Mouse (Mus musculus): Measurements from ENCODE around the gene Lhfpl5. TPM values are rescaled to one million over a fixed set of nuclear protein-coding genes. Genes with fewer than 3 reads are reported as not detected.
"Not testable (repeated sequence)": the region's sequence is repeated elsewhere in the genome, so short reads cannot be mapped to it uniquely, and the experiment has no call there.

The Lhfpl5 gene
- polyA plus RNA-seq, 1 experiment: 0.04 TPM

DNA sequence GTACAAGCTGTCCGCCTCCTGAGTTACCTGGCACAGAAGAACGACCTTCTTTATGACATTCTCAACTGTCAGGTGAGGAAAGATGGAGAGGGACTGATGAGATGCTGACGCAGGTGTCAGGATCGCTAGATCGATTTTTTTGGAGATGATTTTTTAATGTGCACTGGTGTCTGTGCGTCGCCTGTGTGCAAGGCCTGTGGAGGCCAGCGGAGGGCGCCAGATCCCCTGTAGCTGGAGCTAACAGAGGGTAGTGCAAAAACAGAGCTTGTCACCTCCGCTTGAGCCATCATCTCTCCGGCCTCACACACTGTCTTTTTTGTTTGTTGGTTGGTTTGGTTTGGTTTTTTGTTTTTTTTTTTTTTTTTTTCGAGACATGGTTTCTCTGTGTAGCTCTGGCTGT, 37.6 kb upstream of the Lhfpl5 start:
- Histone ChIP-seq H3K36me3 (ENCODE audit: control insufficient read depth, insufficient read depth) (no peaks in the 10 kb centered on the region), H3ac (ENCODE audit: control insufficient read depth, insufficient read length) (no peak overlapping the region)

DNA sequence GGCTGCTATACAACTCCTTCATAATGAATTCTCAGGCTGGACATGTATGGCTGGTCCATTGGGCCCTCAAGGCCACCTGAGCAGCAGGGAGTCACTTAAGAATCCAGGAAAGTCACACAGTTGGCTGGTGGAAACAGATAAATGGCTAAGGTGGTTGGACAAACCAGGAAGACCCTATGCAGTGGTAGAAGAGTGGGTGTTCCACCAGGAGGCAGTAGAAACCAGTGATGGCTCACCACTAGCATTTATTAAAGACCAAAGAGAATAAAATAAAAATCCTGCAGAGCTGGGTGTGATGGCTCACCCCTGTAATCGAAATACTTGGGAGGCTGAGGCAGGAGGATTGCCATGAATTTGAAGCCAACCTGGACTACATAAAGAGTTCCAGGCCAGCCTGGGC, 28.5 kb upstream of the Lhfpl5 start:
- peaks cover 26% of the 10 kb centered on the region for H3K27me3 ChIP-seq (ENCODE audit: control insufficient read depth, insufficient read depth, insufficient read length)
- H3K36me3 ChIP-seq (ENCODE audit: control insufficient read depth, insufficient read depth): no peaks in the 10 kb centered on the region
- no peak overlapping the region for H3ac ChIP-seq (ENCODE audit: control insufficient read depth, insufficient read length)
- H3K79me2 ChIP-seq (ENCODE audit: control insufficient read depth, insufficient read depth): no peaks in the 10 kb centered on the region
- H3K4me3 ChIP-seq: no peak overlapping the region
- no peak overlapping the region for H3K4me2 ChIP-seq (ENCODE audit: low read depth)
- no peak for TF ChIP-seq E2F4 (IDR thresholded peaks at IDR 0.05; ENCODE audit: insufficient read depth)
- no peak for TF ChIP-seq POLR2A (IDR thresholded peaks at IDR 0.05; ENCODE audit: insufficient read length, low read depth)

More for the DNA sequence above, 37.6 kb upstream of the Lhfpl5 start:
- no peak overlapping the region for H3K4me2 ChIP-seq (ENCODE audit: low read depth)
- no peak overlapping the region for H3K4me3 ChIP-seq
- no peaks in the 10 kb centered on the region for H3K27me3 ChIP-seq (ENCODE audit: control insufficient read depth, insufficient read depth, insufficient read length)
- TF ChIP-seq CEBPB (IDR thresholded peaks at IDR 0.05; ENCODE audit: insufficient read depth, poor library complexity, severe bottlenecking): no peak
- no peak for TF ChIP-seq SRF (IDR thresholded peaks at IDR 0.05; ENCODE audit: control insufficient read depth, insufficient read length, low read depth)
- TF ChIP-seq MAX (IDR thresholded peaks at IDR 0.05; ENCODE audit: low read depth): no peak
- H3K79me2 ChIP-seq (ENCODE audit: control insufficient read depth, insufficient read depth): no peaks in the 10 kb centered on the region

DNA sequence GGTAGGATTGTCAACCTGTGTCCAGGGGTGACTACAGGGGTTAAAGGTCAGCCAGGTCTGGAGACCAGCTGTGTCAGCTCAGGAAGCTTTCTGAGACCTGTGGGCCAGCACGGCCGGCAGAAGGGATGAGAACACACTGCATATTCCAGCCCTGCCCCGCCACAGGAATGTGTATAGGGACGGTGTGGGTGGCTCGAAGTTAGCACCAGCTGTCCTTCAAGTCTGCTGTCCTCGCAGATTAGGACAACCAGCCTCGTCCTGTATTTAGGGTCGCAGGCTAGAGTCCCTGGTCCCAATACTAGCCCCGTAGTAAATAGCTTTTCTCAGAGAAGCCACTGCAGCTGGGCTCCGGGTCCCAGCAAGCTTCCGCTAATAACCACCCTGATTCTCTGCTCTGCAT, 26.9 kb upstream of the Lhfpl5 start:
- no peak overlapping the region for H3ac ChIP-seq (ENCODE audit: control insufficient read depth, insufficient read length)
- peaks cover 26% of the 10 kb centered on the region for H3K27me3 ChIP-seq (ENCODE audit: control insufficient read depth, insufficient read depth, insufficient read length)
- no peaks in the 10 kb centered on the region for H3K79me2 ChIP-seq (ENCODE audit: control insufficient read depth, insufficient read depth)
- H3K4me2 ChIP-seq (ENCODE audit: low read depth): no peak overlapping the region
- TF ChIP-seq USF1 (IDR thresholded peaks at IDR 0.05; ENCODE audit: low read depth) (no peak), MYOD1 (IDR thresholded peaks at IDR 0.05; ENCODE audit: control insufficient read depth in 1 of 3, insufficient read length in 2 of 3, low read depth in 2 of 3) (peak in 2 of 3 experiments; percentile 51 to 81), E2F4 (IDR thresholded peaks at IDR 0.05; ENCODE audit: insufficient read depth) (no peak), MYOG (IDR thresholded peaks at IDR 0.05; ENCODE audit: control insufficient read depth in 1 of 3, insufficient read depth in 1 of 3, insufficient read length in 2 of 3, low read depth in 2 of 3) (peak in 2 of 3 experiments; percentile 44 to 86)
- H3K4me3 ChIP-seq: no peak overlapping the region
- H3K36me3 ChIP-seq (ENCODE audit: control insufficient read depth, insufficient read depth): no peaks in the 10 kb centered on the region

DNA sequence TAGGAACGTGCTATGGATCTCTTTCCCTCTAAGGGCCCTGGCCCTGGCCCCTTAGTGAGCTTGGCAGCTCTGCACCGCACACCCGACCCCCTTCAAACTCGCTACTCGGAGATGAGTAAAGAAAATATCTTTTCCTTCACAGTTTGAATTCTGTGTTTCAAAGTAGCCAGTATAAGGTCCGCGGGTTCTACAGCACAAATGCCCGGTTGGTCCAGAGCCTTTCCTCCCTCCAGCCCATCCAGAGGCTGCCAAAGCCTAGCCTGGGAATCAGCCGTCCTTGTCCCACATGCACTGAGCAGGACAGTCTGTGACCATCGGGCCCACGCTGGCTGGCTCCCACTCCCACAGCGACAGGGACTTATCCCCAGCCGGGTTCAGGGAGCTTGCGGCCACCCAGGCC, 26.3 kb upstream of the Lhfpl5 start, which contains the start of gene Clpsl2:
Gene Clpsl2 (plus strand): TSS at position 301 of the 400 bp plus-strand sequence.
- TF ChIP-seq E2F4 (IDR thresholded peaks at IDR 0.05; ENCODE audit: insufficient read depth): no peak
- H3K27me3 ChIP-seq (ENCODE audit: control insufficient read depth, insufficient read depth, insufficient read length): peaks cover 26% of the 10 kb centered on the region
- H3ac ChIP-seq (ENCODE audit: control insufficient read depth, insufficient read length): no peak within 1 kb of the TSS
- H3K4me2 ChIP-seq (ENCODE audit: low read depth): no peak within 1 kb of the TSS
- no peaks in the 10 kb centered on the region for H3K79me2 ChIP-seq (ENCODE audit: control insufficient read depth, insufficient read depth)
- H3K36me3 ChIP-seq (ENCODE audit: control insufficient read depth, insufficient read depth): no peaks in the 10 kb centered on the region
- no peak within 1 kb of the TSS for H3K4me3 ChIP-seq

DNA sequence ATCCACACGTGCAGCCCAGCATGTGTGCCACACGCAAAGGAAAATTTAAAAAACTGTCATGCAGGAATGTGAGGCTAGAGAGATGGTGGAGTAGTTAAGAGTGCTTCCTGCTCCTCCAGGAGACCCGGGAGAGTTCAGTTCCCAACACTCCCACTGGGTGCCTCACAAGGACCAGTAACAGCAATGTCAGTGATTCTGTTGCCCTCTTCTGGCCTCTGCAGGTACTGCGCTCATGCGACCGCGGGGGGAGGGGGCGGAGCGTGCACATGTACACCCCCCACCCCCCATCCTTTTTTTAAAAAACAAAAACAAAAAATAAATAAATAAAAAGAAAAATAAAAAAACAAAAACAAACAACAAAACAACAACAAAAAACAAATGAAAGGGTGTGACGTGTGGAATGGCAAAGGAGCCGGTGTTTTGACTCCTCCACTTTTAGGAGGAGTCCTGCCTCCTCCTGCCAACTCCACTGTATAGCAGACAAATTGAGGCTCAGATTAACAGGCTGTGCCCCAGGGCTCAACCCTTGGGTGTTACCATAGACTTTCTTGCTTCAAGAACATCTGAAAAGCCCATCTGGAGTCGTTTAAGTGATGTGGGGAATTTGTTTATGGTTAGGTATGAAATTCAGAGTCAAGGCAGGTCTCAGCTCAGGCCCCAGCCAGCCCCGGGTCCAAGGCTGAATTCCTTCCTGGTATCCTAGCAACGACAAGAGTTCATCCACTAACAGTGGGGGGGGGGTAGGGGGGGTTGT, 22.2 kb upstream of the Lhfpl5 start:
- no peak for TF ChIP-seq TCF12 (IDR thresholded peaks at IDR 0.05; ENCODE audit: insufficient read depth, poor library complexity, severe bottlenecking)
- no peak for TF ChIP-seq MAX (IDR thresholded peaks at IDR 0.05; ENCODE audit: low read depth)
- no peak for TF ChIP-seq CEBPB (IDR thresholded peaks at IDR 0.05; ENCODE audit: insufficient read depth, poor library complexity, severe bottlenecking)
- no peak for TF ChIP-seq POLR2A (IDR thresholded peaks at IDR 0.05; ENCODE audit: insufficient read length, low read depth)
- no peak for TF ChIP-seq MYOD1 (IDR thresholded peaks at IDR 0.05; ENCODE audit: control insufficient read depth in 1 of 3, insufficient read length in 2 of 3, low read depth in 2 of 3)
- TF ChIP-seq USF1 (IDR thresholded peaks at IDR 0.05; ENCODE audit: low read depth): no peak
- no peak for TF ChIP-seq REST (IDR thresholded peaks at IDR 0.05; ENCODE audit: insufficient read depth, insufficient read length)
- no peak for TF ChIP-seq SRF (IDR thresholded peaks at IDR 0.05; ENCODE audit: control insufficient read depth, insufficient read length, low read depth)
- no peak for TF ChIP-seq E2F4 (IDR thresholded peaks at IDR 0.05; ENCODE audit: insufficient read depth)
- no peak for TF ChIP-seq MYOG (IDR thresholded peaks at IDR 0.05; ENCODE audit: control insufficient read depth in 1 of 3, insufficient read depth in 1 of 3, insufficient read length in 2 of 3, low read depth in 2 of 3)
- TF ChIP-seq POLR2AphosphoS2 (IDR thresholded peaks at IDR 0.05; ENCODE audit: insufficient read length, low read depth): no peak
- no peak for TF ChIP-seq TCF3 (IDR thresholded peaks at IDR 0.05; ENCODE audit: insufficient read length, low read depth)
- Histone ChIP-seq H3K36me3 (ENCODE audit: control insufficient read depth, insufficient read depth) (no peaks in the 10 kb centered on the region), H3K4me2 (ENCODE audit: low read depth) (no peak overlapping the region), H3ac (ENCODE audit: control insufficient read depth, insufficient read length) (no peak overlapping the region), H3K4me3 (no peak overlapping the region), H3K27me3 (ENCODE audit: control insufficient read depth, insufficient read depth, insufficient read length) (peaks cover 12% of the 10 kb centered on the region), H3K79me2 (ENCODE audit: control insufficient read depth, insufficient read depth) (no peaks in the 10 kb centered on the region)

DNA sequence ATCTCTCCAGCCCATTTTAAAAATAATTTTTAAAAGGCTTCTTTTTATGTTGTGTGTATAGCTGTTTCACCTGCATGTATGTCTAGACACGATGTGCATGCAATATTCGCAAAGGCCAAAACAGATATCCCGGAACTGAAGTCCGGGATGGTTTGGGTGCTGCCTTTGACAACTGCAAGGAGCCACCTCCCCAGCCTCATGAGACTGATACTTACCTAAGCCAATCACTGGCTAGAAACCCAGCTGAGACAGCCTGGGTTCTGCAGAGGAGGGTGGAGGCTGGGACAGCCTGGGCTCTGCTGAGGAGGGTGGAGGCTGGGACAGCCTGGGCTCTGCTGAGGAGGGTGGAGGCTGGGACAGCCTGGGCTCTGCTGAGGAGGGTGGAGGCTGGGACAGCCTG, 21.4 kb upstream of the Lhfpl5 start:
- H3K36me3 ChIP-seq (ENCODE audit: control insufficient read depth, insufficient read depth); H3K4me2 ChIP-seq (ENCODE audit: low read depth); H3K4me3 ChIP-seq: not testable (repeated sequence)

More for the DNA sequence above, 21.4 kb upstream of the Lhfpl5 start:
- not testable (repeated sequence) for H3K27me3 ChIP-seq (ENCODE audit: control insufficient read depth, insufficient read depth, insufficient read length); H3K79me2 ChIP-seq (ENCODE audit: control insufficient read depth, insufficient read depth); H3ac ChIP-seq (ENCODE audit: control insufficient read depth, insufficient read length)

Measured in myocyte (in vitro differentiated cells).